Mouse (Mus musculus): Measurements from ENCODE around the gene Dnmt3l. TPM values are rescaled to one million over a fixed set of nuclear protein-coding genes. Genes with fewer than 3 reads are reported as not detected.

Gene Dnmt3l
- total RNA-seq, 1 experiment, result 388 TPM

- Histone ChIP-seq H3K36me3 (ENCODE audit: control insufficient read depth, insufficient read depth, low read length, poor library complexity, severe bottlenecking) (peaks cover 36% of the 10 kb centered on the region), H3K9ac (ENCODE audit: insufficient read depth, low read depth, low read length, poor library complexity, severe bottlenecking) (peak overlapping the region; percentile 64), H3K9me3 (ENCODE audit: control insufficient read depth, insufficient read depth, low read depth, low read length) (no peaks in the 10 kb centered on the region), H3K27ac (ENCODE audit: insufficient read depth, low read depth, low read length, poor library complexity, severe bottlenecking) (peak overlapping the region; percentile 99), H3K4me1 (ENCODE audit: control insufficient read depth in 2 of 2, insufficient read depth in 2 of 2, low read length in 2 of 2, poor library complexity in 1 of 2) (peaks cover 6 to 37% of the 10 kb centered on the region in 2 experiments; a peak in 3 of 4 replicates), H3K4me3 (ENCODE audit: insufficient read depth in 1 of 2, low read depth in 1 of 2, low read length in 2 of 2, poor library complexity in 1 of 2, severe bottlenecking in 1 of 2) (peak overlapping the region; percentile 63 to 65)
- in situ Hi-C loops (cut with MboI; ENCODE audit: low sequenced_read_pairs in 2 of 2, unreplicated experiment in 2 of 2), result no loop called here
- no peak for TF ChIP-seq CHD2 (IDR thresholded peaks at IDR 0.05; ENCODE audit: low read depth, low read length)
- TF ChIP-seq HCFC1 (IDR thresholded peaks at IDR 0.05; ENCODE audit: borderline replicate concordance, insufficient read depth, low read length), result no peak
- no peak for DNase-seq (ENCODE audit: low read depth, low spot score)
These were observed 7.8 kb downstream of the Dnmt3l start for GRCm38 (mm10) chr10:78049519-78050035.

DNA sequence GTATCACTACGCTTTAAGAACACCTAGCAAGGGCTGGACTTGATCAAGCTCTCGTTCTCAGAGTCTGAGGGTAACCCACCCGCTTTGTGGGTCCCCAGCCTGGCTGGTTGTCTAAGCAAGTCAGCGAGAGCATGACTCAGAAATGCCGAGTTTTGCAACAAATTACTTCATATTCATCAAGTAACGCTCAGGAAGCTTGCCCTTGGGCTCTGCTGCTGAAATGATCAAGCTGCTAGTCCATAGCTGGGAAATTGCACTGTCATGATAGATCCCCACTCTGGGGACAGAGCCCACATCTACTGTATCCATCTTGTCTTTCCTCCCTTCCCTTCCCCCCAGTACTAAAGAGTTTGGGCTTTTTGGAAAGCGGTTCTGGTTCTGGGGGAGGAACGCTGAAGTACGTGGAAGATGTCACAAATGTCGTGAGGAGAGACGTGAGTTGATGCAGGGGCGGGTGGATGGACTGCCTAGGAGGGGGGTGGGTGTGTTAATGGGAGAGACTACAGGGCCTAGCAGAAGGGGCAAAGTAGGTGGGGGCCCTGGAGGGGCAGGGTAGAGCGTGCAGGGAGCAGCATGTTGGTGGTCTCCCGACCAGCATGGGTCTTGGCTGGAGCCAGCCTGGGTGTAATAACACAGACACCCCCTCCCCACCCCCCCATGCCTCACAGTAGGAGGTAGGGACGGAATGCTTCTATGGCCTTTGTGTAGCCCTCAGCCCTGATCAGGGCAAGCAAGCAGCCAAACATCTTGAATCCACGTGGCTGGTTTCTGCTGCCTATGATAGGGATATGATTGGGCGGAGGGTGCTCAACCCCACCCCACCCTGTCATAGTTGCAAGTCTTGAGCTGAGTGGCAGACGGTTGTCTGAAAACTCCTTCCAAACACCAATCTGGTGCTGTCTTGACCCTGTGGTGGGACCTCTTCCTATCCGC lies 13.2 kb downstream of the Dnmt3l start:
- Histone ChIP-seq H3K36me3 (ENCODE audit: control insufficient read depth, insufficient read depth, low read length, poor library complexity, severe bottlenecking) (peaks cover 69% of the 10 kb centered on the region), H3K27ac (ENCODE audit: insufficient read depth, low read depth, low read length, poor library complexity, severe bottlenecking) (peak overlapping the region; percentile 41; the same call in 1 of the 2 replicates), H3K4me3 (ENCODE audit: insufficient read depth in 1 of 2, low read depth in 1 of 2, low read length in 2 of 2, poor library complexity in 1 of 2, severe bottlenecking in 1 of 2) (no peak overlapping the region), H3K9ac (ENCODE audit: insufficient read depth, low read depth, low read length, poor library complexity, severe bottlenecking) (no peak overlapping the region), H3K9me3 (ENCODE audit: control insufficient read depth, insufficient read depth, low read depth, low read length) (no peaks in the 10 kb centered on the region), H3K4me1 (ENCODE audit: control insufficient read depth in 2 of 2, insufficient read depth in 2 of 2, low read length in 2 of 2, poor library complexity in 1 of 2) (peaks cover 0 to 15% of the 10 kb centered on the region in 2 experiments; a peak in 1 of 4 replicates)
- TF ChIP-seq ZC3H11A (IDR thresholded peaks at IDR 0.05; ENCODE audit: borderline replicate concordance, low read depth, low read length) (no peak), ZNF384 (IDR thresholded peaks at IDR 0.05; ENCODE audit: low read depth, low read length) (no peak), MAFK (IDR thresholded peaks at IDR 0.05; ENCODE audit: insufficient read depth, low read depth, low read length) (no peak), CHD2 (IDR thresholded peaks at IDR 0.05; ENCODE audit: low read depth, low read length) (no peak), HCFC1 (IDR thresholded peaks at IDR 0.05; ENCODE audit: borderline replicate concordance, insufficient read depth, low read length) (no peak)
- in situ Hi-C loops (cut with MboI; ENCODE audit: low sequenced_read_pairs in 2 of 2, unreplicated experiment in 2 of 2), result no loop called here
- no peak for DNase-seq (ENCODE audit: low read depth, low spot score)

DNA sequence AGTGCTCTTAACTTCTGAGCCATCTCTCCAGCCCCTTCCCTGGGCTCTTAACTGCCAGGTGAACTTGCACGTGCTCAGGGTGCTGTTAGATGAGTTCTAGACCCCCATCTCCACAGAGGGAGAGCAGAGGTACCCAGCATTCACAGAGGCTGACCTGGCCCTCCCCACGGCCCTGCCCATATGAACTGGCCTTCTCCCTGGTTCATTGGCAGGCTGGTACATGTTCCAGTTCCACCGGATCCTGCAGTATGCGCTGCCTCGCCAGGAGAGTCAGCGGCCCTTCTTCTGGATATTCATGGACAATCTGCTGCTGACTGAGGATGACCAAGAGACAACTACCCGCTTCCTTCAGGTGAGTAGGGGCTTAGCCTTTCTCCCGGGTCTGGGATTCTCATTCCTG lies 15.3 kb downstream of the Dnmt3l start:
- TF ChIP-seq MAFK (IDR thresholded peaks at IDR 0.05; ENCODE audit: insufficient read depth, low read depth, low read length) (no peak), HCFC1 (IDR thresholded peaks at IDR 0.05; ENCODE audit: borderline replicate concordance, insufficient read depth, low read length) (no peak), ZC3H11A (IDR thresholded peaks at IDR 0.05; ENCODE audit: borderline replicate concordance, low read depth, low read length) (no peak), ZNF384 (IDR thresholded peaks at IDR 0.05; ENCODE audit: low read depth, low read length) (no peak), CHD2 (IDR thresholded peaks at IDR 0.05; ENCODE audit: low read depth, low read length) (no peak)
- no peak overlapping the region for H3K9ac ChIP-seq (ENCODE audit: insufficient read depth, low read depth, low read length, poor library complexity, severe bottlenecking)
- H3K4me3 ChIP-seq (ENCODE audit: insufficient read depth in 1 of 2, low read depth in 1 of 2, low read length in 2 of 2, poor library complexity in 1 of 2, severe bottlenecking in 1 of 2), result no peak overlapping the region
- in situ Hi-C loops (cut with MboI; ENCODE audit: low sequenced_read_pairs in 2 of 2, unreplicated experiment in 2 of 2), result no loop called here
- H3K27ac ChIP-seq (ENCODE audit: insufficient read depth, low read depth, low read length, poor library complexity, severe bottlenecking), result no peak overlapping the region
- no peaks in the 10 kb centered on the region for H3K9me3 ChIP-seq (ENCODE audit: control insufficient read depth, insufficient read depth, low read depth, low read length)
- H3K36me3 ChIP-seq (ENCODE audit: control insufficient read depth, insufficient read depth, low read length, poor library complexity, severe bottlenecking), result peaks cover 70% of the 10 kb centered on the region
- DNase-seq (ENCODE audit: low read depth, low spot score), result no peak
- H3K4me1 ChIP-seq (ENCODE audit: control insufficient read depth in 2 of 2, insufficient read depth in 2 of 2, low read length in 2 of 2, poor library complexity in 1 of 2), result peaks cover 0 to 13% of the 10 kb centered on the region in 2 experiments; a peak in 1 of 4 replicates

GRCm38 (mm10) chr10:78063122-78063521 lies 21.4 kb downstream of the Dnmt3l start:
- Histone ChIP-seq H3K36me3 (ENCODE audit: control insufficient read depth, insufficient read depth, low read length, poor library complexity, severe bottlenecking) (peaks cover 37% of the 10 kb centered on the region), H3K4me3 (ENCODE audit: insufficient read depth in 1 of 2, low read depth in 1 of 2, low read length in 2 of 2, poor library complexity in 1 of 2, severe bottlenecking in 1 of 2) (no peak overlapping the region), H3K9me3 (ENCODE audit: control insufficient read depth, insufficient read depth, low read depth, low read length) (no peaks in the 10 kb centered on the region), H3K9ac (ENCODE audit: insufficient read depth, low read depth, low read length, poor library complexity, severe bottlenecking) (no peak overlapping the region), H3K27ac (ENCODE audit: insufficient read depth, low read depth, low read length, poor library complexity, severe bottlenecking) (no peak overlapping the region), H3K4me1 (ENCODE audit: control insufficient read depth in 2 of 2, insufficient read depth in 2 of 2, low read length in 2 of 2, poor library complexity in 1 of 2) (peaks cover 0 to 14% of the 10 kb centered on the region in 2 experiments; a peak in 2 of 4 replicates)
- TF ChIP-seq MAFK (IDR thresholded peaks at IDR 0.05; ENCODE audit: insufficient read depth, low read depth, low read length) (no peak), HCFC1 (IDR thresholded peaks at IDR 0.05; ENCODE audit: borderline replicate concordance, insufficient read depth, low read length) (no peak), CHD2 (IDR thresholded peaks at IDR 0.05; ENCODE audit: low read depth, low read length) (no peak), ZNF384 (IDR thresholded peaks at IDR 0.05; ENCODE audit: low read depth, low read length) (no peak), ZC3H11A (IDR thresholded peaks at IDR 0.05; ENCODE audit: borderline replicate concordance, low read depth, low read length) (no peak)
- in situ Hi-C loops (cut with MboI; ENCODE audit: low sequenced_read_pairs in 2 of 2, unreplicated experiment in 2 of 2), result no loop called here
- no peak for DNase-seq (ENCODE audit: low read depth, low spot score)

Measured in ES-E14 (cell line).